Mouse (Mus musculus) hindbrain, embryonic 16.5 days (tissue): ENCODE results near the gene Cdc25b. TPM values are rescaled to one million over a fixed set of nuclear protein-coding genes. Genes with fewer than 3 reads are reported as not detected.

Experiments used
- ATAC-seq: fragments of 200-750 bp; cut with Nextera tagmentation; 2 replicates; pipeline ENCODE4 v1.8.0; 2017; ENCODE audit warnings: moderate TSS enrichment, moderate library complexity
- H3K27ac ChIP-seq: fragments of 300-500 bp; sonication (generic); 2 replicates; pipeline ENCODE4 v1.5.1; 2014; ENCODE audit warnings: low read depth, mild to moderate bottlenecking, control low read depth, low read length, moderate library complexity
- H3K27me3 ChIP-seq: fragments of 300-500 bp; sonication (generic); replicated peaks from 2 replicates; pipeline ENCODE4 v1.6.1; 2014; ENCODE audit warnings: low read length; ENCODE audit not compliant: control insufficient read depth, insufficient read depth
- H3K36me3 ChIP-seq: fragments of 300-500 bp; sonication (generic); 2 replicates; pipeline ENCODE4 v1.6.1; 2014; ENCODE audit warnings: mild to moderate bottlenecking, low read length, moderate library complexity, mixed read lengths; ENCODE audit not compliant: control insufficient read depth, insufficient read depth
- H3K4me1 ChIP-seq: fragments of 300-500 bp; sonication (generic); 2 replicates; pipeline ENCODE4 v1.6.1; 2014; ENCODE audit warnings: low read depth, low read length; ENCODE audit not compliant: control insufficient read depth, insufficient read depth
- H3K4me2 ChIP-seq: fragments of 300-500 bp; sonication (generic); 2 replicates; pipeline ENCODE4 v1.6.1; 2014; ENCODE audit warnings: mild to moderate bottlenecking, low read length, control low read depth, moderate library complexity
- H3K4me3 ChIP-seq: fragments of 300-500 bp; sonication (generic); 2 replicates; pipeline ENCODE4 v1.5.1; 2014; ENCODE audit warnings: mild to moderate bottlenecking, low read length, control low read depth, moderate library complexity
- H3K9ac ChIP-seq: fragments of 300-500 bp; sonication (generic); 2 replicates; pipeline ENCODE4 v1.6.1; 2014; ENCODE audit warnings: low read depth, mild to moderate bottlenecking, control low read depth, low read length, moderate library complexity
- H3K9me3 ChIP-seq: fragments of 300-500 bp; sonication (generic); 2 replicates; pipeline ENCODE4 v1.6.1; 2014; ENCODE audit warnings: mild to moderate bottlenecking, low read length, moderate library complexity; ENCODE audit not compliant: control insufficient read depth
- WGBS: fragments of 180-500 bp; shearing (Covaris S2); extraction: QIAGEN DNeasy Blood & Tissue Kit; methylation state at CpG from one replicate; pipeline ENCODE4 v1.1.7; 2014; 5-methylcytosine and 5-hydroxymethylcytosine counted together
- polyA plus RNA-seq: library from polyadenylated mRNA; unstranded; fragments of >200 nt; fragmentation: Nextera tagmentation; extraction: Ambion mirVana; gene quantifications from 2 replicates; pipeline ENCODE4 v1.2.1, GENCODE M21; 2015

The Cdc25b gene
- polyA plus RNA-seq, 1 experiment from 2014 or later: 22.8 TPM

GRCm38 (mm10) chr2:131209125-131209795 is 22.5 kb downstream of the Cdc25b start:
- WGBS: 77% methylated on average over 4 of the region's 4 CpGs
- H3K9ac ChIP-seq: peak overlapping the region; percentile 80
- peaks cover 6% of the 10 kb centered on the region; the same call in 1 of the 2 replicates for H3K36me3 ChIP-seq
- H3K4me3 ChIP-seq: peak overlapping the region; percentile 62; the same call in 1 of the 2 replicates
- H3K27ac ChIP-seq: peak overlapping the region; percentile 92
- no peaks in the 10 kb centered on the region for H3K27me3 ChIP-seq
- H3K4me1 ChIP-seq: peaks cover 13% of the 10 kb centered on the region
- no peaks in the 10 kb centered on the region for H3K9me3 ChIP-seq
- H3K4me2 ChIP-seq: peak overlapping the region; percentile 75
- ATAC-seq: peak; percentile 6; the same call in 1 of the 2 replicates

DNA sequence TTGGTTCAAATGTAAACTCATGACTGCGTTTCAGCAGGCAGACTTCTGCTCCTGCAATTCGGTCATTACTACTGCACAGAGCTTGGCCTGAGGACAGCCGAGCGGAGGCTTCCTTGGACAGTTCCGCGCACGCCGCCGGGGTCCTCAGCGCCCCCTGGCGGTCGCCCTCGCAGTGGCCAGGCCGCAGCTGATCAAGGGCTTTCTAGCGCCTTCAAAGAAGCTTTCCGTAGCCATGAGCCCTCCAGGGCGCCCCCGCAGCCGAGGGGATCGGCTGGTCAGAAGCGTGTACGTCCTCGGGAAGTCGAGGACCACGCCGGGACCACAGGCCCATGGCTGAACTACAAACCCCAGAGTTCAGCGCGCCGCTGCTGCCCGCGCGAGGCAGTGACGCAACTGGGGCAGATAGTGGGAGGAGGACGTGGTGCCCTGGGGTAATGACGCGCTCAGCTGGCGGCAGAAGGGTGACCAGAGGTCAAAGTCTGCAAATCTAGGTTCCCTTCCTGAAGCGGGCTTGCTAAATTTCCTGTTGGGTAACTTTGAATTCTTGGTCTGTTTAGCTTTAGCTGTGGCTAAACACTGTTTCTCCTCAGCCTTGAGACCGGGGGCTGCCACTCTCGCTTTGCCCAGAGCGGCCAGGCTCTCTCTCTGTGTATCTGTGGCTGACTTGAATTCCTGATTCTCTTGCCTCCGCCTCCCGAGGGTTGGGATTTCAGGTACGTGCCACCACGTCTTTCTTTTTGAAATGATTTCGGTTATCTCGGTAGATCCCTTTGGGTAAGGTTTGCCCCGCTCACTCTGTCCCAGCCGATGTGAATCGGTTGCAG is 23.4 kb downstream of the Cdc25b start:
- Histone ChIP-seq H3K4me2 (peak overlapping the region; percentile 75), H3K27me3 (no peaks in the 10 kb centered on the region), H3K9ac (peak overlapping the region; percentile 80), H3K27ac (peak overlapping the region; percentile 92), H3K36me3 (peaks cover 8% of the 10 kb centered on the region), H3K4me3 (peak overlapping the region; percentile 62), H3K9me3 (no peaks in the 10 kb centered on the region), H3K4me1 (peaks cover 10% of the 10 kb centered on the region)
- peak; percentile 98 for ATAC-seq
- 2% methylated on average over 50 of the region's 50 CpGs for WGBS

GRCm38 (mm10) chr2:131211026-131211615 is 24.4 kb downstream of the Cdc25b start:
- Histone ChIP-seq H3K4me2 (peak overlapping the region; percentile 75), H3K4me1 (peaks cover 10% of the 10 kb centered on the region), H3K36me3 (peaks cover 8% of the 10 kb centered on the region), H3K9ac (peak overlapping the region; percentile 80), H3K9me3 (no peaks in the 10 kb centered on the region), H3K27me3 (no peaks in the 10 kb centered on the region), H3K4me3 (peak overlapping the region; percentile 62), H3K27ac (peak overlapping the region; percentile 92)
- ATAC-seq: no peak
- WGBS: 60% methylated on average over 9 of the region's 9 CpGs

DNA sequence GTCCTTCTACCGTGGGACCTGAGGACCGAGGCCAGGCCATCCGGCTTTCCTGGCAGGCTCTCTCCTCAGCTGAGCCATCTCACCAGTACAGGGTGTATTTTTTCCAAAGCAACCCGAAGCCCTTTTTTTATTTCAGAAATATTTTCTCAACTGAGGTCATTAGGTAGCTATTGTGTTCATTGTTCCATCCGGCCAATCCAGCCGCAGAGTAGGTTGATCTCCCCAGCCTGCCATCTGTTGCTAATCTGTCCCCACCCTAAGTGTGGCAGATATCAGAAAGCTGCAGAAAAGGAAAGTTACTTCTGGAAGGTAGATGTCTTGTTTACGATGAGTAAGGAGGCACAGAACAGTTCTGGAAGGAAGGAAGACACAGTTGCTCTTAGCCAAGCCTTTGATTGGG is 27.0 kb downstream of the Cdc25b start:
- peaks cover 8% of the 10 kb centered on the region for H3K36me3 ChIP-seq
- 83% methylated on average over 7 of the region's 7 CpGs for WGBS
- no peaks in the 10 kb centered on the region for H3K27me3 ChIP-seq
- no peak for ATAC-seq
- H3K9ac ChIP-seq: no peak overlapping the region
- H3K27ac ChIP-seq: no peak overlapping the region
- H3K4me3 ChIP-seq: no peak overlapping the region
- H3K4me1 ChIP-seq: peaks cover 10% of the 10 kb centered on the region
- H3K4me2 ChIP-seq: no peak overlapping the region
- no peaks in the 10 kb centered on the region for H3K9me3 ChIP-seq

DNA sequence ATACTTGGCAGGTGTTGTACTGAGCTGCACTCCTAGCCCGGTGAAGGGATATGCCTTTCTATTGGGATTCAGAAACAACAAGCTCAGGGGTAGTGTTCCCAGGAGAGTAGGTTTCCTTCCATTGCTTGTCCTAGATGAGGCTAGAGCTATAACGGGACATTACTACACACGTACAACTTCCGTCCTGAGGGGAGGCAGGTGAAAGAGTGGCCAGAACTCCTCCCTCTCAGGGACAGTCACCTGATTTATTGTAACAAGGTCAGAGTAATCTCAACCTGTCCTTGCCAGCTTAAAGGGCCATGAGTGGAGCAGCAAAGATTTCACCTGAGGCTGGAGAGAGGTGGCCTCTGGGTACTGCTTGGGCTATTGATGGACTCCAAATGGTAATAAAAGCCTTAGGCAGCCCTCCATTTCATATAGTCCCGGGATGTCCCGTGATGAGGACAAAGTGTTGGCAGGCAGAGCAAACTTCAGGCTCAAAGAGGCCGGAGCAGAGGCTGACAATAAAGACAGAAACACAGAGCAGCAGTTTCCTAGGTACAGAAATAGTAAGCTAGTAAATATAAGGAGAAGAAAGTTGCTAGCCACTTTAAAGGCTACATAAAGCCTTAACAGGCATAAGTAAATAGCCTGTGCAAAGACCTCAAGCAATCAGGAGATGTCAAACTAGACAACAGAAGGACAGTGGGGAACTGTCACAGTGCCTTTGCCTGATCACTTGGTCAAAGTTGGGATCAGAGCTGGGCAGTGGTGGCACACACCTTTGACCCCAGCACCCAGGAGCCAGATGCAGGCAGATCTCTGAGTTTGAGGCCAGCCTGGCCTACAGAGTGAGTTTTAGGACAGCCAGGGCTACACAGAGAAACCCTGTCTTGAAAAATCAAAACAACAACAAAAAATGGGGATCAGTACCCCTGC is 29.5 kb downstream of the Cdc25b start:
- WGBS: 86% methylated on average over 7 of the region's 7 CpGs
- no peaks in the 10 kb centered on the region for H3K9me3 ChIP-seq
- H3K36me3 ChIP-seq: peaks cover 8% of the 10 kb centered on the region
- no peak for ATAC-seq
- no peaks in the 10 kb centered on the region for H3K27me3 ChIP-seq
- H3K4me3 ChIP-seq: no peak overlapping the region
- no peak overlapping the region for H3K27ac ChIP-seq
- peaks cover 2% of the 10 kb centered on the region for H3K4me1 ChIP-seq
- H3K9ac ChIP-seq: no peak overlapping the region
- no peak overlapping the region for H3K4me2 ChIP-seq

DNA sequence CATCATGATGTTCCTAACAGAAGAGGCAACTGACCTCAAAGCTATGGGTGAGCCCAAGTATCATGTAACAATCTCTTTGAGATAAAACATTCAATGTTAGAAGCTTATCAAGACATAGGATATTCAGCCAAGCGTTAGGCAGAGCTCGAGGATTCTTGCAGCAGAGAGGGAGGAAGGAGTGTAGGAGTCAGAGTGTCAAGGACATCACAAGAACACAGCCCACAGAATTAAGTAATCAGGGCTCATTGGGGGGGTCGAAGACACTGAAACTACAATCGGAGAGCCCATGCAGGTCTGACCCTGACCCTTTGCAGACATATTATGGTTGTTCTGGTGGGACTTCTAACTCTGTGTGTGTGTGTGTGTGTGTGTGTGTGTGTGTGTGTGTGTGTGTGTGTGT is 33.3 kb downstream of the Cdc25b start:
- no peaks in the 10 kb centered on the region for H3K9me3 ChIP-seq
- H3K36me3 ChIP-seq: no peaks in the 10 kb centered on the region
- WGBS: 88% methylated on average over 4 of the region's 4 CpGs
- no peak overlapping the region for H3K9ac ChIP-seq
- H3K27me3 ChIP-seq: no peaks in the 10 kb centered on the region
- no peak for ATAC-seq
- no peak overlapping the region for H3K4me2 ChIP-seq
- H3K4me3 ChIP-seq: no peak overlapping the region
- H3K27ac ChIP-seq: no peak overlapping the region
- no peaks in the 10 kb centered on the region for H3K4me1 ChIP-seq

DNA sequence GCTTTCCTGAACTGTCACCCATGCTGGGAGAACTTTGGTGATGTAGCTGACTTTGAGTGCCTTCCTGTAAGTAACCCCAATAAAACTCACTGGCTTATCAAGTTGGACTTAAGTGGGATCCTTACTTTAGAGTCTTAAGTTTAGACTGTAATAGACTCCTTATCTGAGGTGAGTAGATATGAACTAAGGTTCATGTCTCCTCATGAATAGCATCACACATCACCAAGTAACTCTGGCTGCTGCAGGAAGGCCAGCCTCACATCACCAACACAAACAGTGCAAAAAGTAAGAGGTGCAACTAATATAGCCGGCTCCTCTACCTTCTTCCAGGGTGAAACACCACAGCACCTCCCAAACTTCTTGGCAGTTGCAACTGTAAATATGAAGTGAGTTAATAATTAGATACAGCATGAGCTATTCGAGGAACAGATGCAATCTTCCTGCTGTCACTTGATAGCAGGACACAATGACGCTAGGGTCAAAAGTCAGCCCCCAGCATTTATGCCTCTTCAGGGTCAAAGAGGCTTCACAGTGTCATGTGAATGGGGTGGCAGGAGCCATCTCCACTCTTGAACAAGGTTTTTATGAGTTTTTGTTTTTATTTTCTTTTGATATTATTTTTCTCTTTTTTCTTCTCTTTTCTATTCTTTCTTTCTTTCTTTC is 35.2 kb downstream of the Cdc25b start:
- Histone ChIP-seq H3K36me3 (no peaks in the 10 kb centered on the region), H3K4me1 (no peaks in the 10 kb centered on the region), H3K4me2 (no peak overlapping the region), H3K4me3 (no peak overlapping the region), H3K27me3 (no peaks in the 10 kb centered on the region), H3K27ac (no peak overlapping the region), H3K9me3 (no peaks in the 10 kb centered on the region), H3K9ac (no peak overlapping the region)
- WGBS: 71% methylated on average over 3 of the region's 3 CpGs
- ATAC-seq: no peak

DNA sequence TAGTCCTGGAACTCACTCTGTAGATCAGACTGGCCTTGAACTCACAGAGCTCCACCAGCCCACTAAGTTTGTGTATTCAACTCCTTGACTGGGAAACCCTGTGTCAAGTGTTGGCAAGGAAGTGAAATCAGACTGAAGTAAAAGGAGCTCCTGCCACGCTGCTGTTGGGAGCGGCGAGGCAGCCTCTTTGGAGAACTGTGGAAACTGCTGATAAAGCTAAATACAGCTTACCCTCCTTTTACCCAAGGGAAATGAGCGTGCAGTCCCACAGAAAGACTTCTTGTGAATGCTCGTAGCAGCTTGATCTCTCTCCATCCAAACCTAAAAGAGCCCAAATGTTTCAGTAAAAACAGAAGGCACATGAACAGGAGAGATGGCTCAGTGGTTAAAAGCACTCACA is 35.8 kb downstream of the Cdc25b start:
- ATAC-seq: no peak
- Histone ChIP-seq H3K27ac (no peak overlapping the region), H3K4me3 (no peak overlapping the region), H3K9ac (no peak overlapping the region), H3K4me2 (no peak overlapping the region), H3K4me1 (no peaks in the 10 kb centered on the region), H3K36me3 (no peaks in the 10 kb centered on the region), H3K9me3 (no peaks in the 10 kb centered on the region), H3K27me3 (no peaks in the 10 kb centered on the region)
- 46% methylated on average over 5 of the region's 5 CpGs for WGBS
